Mouse (Mus musculus) forebrain, embryonic 13.5 days (tissue): ENCODE data around the gene Lrba. TPM values are rescaled to one million over a fixed set of nuclear protein-coding genes. Genes with fewer than 3 reads are reported as not detected.
A peak's percentile ranks its signal among the peaks of the same experiment; 100 is the strongest.

Experiments used
- ATAC-seq: fragments of 200-750 bp; cut with Nextera tagmentation; 2 replicates; pipeline ENCODE4 v1.8.0; 2017
- H3K27ac ChIP-seq: fragments of 300-500 bp; sonication (generic); 2 replicates; pipeline ENCODE4 v1.5.1; 2015; ENCODE audit warnings: inconsistent platforms, mild to moderate bottlenecking, moderate library complexity
- H3K27me3 ChIP-seq: fragments of 300-500 bp; sonication (generic); 2 replicates; pipeline ENCODE4 v1.6.1; 2015; ENCODE audit warnings: mild to moderate bottlenecking, inconsistent platforms
- H3K36me3 ChIP-seq: fragments of 300-500 bp; sonication (generic); 2 replicates; pipeline ENCODE4 v1.6.1; 2015; ENCODE audit warnings: mild to moderate bottlenecking, inconsistent platforms; ENCODE audit not compliant: poor library complexity, severe bottlenecking
- H3K4me1 ChIP-seq: fragments of 300-500 bp; sonication (generic); 2 replicates; pipeline ENCODE4 v1.6.1; 2015; ENCODE audit warnings: inconsistent platforms
- H3K4me2 ChIP-seq: fragments of 300-500 bp; sonication (generic); 2 replicates; pipeline ENCODE4 v1.6.1; 2015; ENCODE audit warnings: inconsistent platforms, mild to moderate bottlenecking, moderate library complexity
- H3K4me3 ChIP-seq: fragments of 300-500 bp; sonication (generic); 2 replicates; pipeline ENCODE4 v1.5.1; 2015; ENCODE audit warnings: mild to moderate bottlenecking, inconsistent platforms
- H3K9ac ChIP-seq: fragments of 300-500 bp; sonication (generic); 2 replicates; pipeline ENCODE4 v1.6.1; 2015; ENCODE audit warnings: mild to moderate bottlenecking, inconsistent platforms
- H3K9me3 ChIP-seq: fragments of 300-500 bp; sonication (generic); replicated peaks from 2 replicates; pipeline ENCODE4 v1.6.1; 2016; ENCODE audit warnings: inconsistent platforms
- WGBS: fragments of 180-500 bp; shearing (Covaris S2); methylation state at CpG from one replicate; pipeline ENCODE4 v1.1.7; 2015; 5-methylcytosine and 5-hydroxymethylcytosine counted together
- polyA plus RNA-seq: library from polyadenylated mRNA; unstranded; fragments of >200 nt; fragmentation: Nextera tagmentation; extraction: Ambion mirVana; gene quantifications from 2 replicates; pipeline ENCODE4 v1.2.1, GENCODE M21; 2015

Gene Lrba
- polyA plus RNA-seq, 1 experiment from 2014 or later, result 2.1 TPM

DNA sequence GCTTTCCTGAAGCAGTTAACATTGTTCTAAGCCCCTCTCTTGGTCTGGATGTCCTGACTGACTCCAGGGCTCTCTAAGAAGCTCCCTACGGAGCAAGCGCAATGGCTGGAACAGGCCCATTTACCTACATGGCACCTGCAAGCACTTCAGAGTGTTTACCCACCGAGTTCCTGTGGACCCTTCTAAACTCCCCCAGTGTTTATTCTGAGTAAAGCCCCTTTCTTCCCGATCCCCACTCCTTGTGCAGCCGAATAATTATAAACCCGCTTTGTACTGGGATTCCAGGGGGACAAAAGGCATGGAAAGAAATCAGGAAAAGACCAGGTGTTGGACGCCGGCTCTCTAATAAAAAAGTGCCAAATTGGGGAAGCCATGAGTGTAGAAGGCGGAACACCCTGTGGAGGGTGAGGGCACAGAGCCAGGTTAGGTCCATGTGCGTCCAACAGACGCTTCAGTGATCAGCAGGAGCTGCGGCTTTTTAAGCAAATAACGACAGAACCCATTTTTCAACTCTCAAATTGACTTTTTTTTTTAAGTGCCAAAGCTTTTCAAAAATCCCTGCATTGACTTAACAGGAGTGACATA lies 593.6 kb downstream of the Lrba start:
- WGBS, result 28% methylated on average over 13 of the region's 13 CpGs
- H3K4me1 ChIP-seq, result peaks cover 27% of the 10 kb centered on the region
- H3K4me2 ChIP-seq, result peak overlapping the region; percentile 7; the same call in 1 of the 2 replicates
- no peak overlapping the region for H3K9ac ChIP-seq
- H3K9me3 ChIP-seq, result no peaks in the 10 kb centered on the region
- H3K27ac ChIP-seq, result peak overlapping the region; percentile 31
- no peaks in the 10 kb centered on the region for H3K27me3 ChIP-seq
- peaks cover 53% of the 10 kb centered on the region for H3K36me3 ChIP-seq
- no peak overlapping the region for H3K4me3 ChIP-seq
- peak; percentile 57 for ATAC-seq

DNA sequence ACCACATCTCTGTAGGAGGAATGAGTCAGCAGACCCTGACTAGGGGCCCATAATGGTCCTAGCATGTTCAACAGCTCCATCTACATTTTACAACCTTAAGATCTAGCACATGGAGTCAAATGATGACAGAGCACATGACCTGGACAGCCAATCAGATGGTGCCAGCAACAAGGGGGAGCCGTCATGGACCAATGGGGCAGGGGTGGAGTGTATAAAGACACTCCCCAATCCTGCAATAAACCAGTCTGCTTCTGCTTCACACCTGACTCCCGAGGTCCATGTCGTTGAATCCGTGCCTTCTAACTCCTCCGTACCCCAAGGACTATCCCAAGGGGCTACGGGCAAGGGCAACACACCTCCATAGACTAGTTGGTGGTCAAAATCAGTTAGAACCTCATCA lies 594.9 kb downstream of the Lrba start:
- Histone ChIP-seq H3K27me3 (no peaks in the 10 kb centered on the region), H3K9me3 (no peaks in the 10 kb centered on the region), H3K4me2 (no peak overlapping the region), H3K36me3 (peaks cover 50% of the 10 kb centered on the region), H3K27ac (peak overlapping the region; percentile 44; the same call in 1 of the 2 replicates), H3K4me1 (peaks cover 27% of the 10 kb centered on the region), H3K4me3 (no peak overlapping the region), H3K9ac (no peak overlapping the region)
- ATAC-seq, result no peak
- WGBS, result 94% methylated on average over 6 of the region's 6 CpGs

DNA sequence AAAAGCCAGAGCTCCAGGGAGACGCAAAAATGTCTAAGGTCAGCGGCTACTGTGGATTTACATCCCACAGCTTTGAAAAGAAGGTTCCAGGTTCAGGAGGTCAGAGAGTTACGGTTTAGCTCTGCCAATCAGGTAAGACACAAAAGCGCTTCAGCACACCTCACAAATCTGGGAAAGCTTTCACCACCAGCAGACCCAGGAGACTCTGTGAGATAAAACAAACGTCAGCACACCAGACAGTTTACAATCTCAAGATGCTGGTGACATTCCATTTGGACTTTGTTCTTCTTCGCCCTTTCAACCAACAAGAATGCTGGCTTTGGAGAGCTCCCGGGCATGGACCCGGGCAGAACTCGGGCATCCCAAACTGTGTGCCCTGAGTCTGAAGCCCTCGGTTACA lies 595.9 kb downstream of the Lrba start:
- ATAC-seq, result no peak
- peaks cover 43% of the 10 kb centered on the region; the same call in 1 of the 2 replicates for H3K36me3 ChIP-seq
- no peak overlapping the region for H3K4me2 ChIP-seq
- peaks cover 27% of the 10 kb centered on the region for H3K4me1 ChIP-seq
- no peaks in the 10 kb centered on the region for H3K9me3 ChIP-seq
- H3K4me3 ChIP-seq, result no peak overlapping the region
- no peak overlapping the region for H3K27ac ChIP-seq
- WGBS, result 85% methylated on average over 10 of the region's 10 CpGs
- no peak overlapping the region for H3K9ac ChIP-seq
- H3K27me3 ChIP-seq, result no peaks in the 10 kb centered on the region

DNA sequence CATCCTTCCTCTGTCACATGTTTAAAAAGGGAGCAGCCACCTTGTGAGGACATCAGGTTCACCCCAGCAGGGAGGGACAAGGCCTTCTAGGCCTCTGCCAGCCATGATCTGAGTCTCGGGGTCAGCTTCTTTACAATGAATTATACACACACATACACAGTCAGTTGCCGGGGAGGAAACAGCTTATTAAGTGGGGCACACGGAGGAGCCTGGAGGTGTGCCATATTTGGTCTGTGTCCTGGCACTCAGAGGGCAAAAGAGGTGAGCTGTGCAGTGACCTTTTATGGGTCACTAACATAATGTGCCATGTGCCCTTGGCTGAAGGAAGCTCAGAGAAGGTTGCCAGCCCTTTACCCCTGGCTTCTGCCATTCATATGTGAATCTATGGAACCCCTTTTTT lies 596.9 kb downstream of the Lrba start:
- Histone ChIP-seq H3K4me3 (no peak overlapping the region), H3K9me3 (no peaks in the 10 kb centered on the region), H3K36me3 (peaks cover 37% of the 10 kb centered on the region; the same call in 1 of the 2 replicates), H3K9ac (no peak overlapping the region), H3K4me1 (peaks cover 27% of the 10 kb centered on the region), H3K4me2 (no peak overlapping the region), H3K27me3 (no peaks in the 10 kb centered on the region), H3K27ac (no peak overlapping the region)
- WGBS, result 63% methylated on average over 3 of the region's 3 CpGs
- no peak for ATAC-seq

DNA sequence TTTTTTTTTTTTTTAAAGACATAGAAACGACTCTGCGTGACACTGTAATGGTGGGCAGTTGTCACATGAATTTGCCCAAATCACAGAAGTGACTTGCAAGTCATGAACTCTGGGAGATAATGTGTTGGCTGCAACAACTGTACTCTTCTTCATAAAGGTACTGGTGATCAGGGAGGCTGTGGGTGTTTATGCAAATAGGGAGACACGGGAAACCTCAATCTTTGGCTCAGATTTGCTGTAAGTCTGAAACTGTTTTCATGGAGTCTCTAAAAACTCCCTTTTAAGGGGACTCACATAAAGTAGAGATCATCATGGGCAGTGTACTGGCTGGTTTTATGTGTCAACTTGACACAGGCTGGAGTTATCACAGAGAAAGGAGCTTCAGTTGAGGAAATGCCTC lies 603.0 kb downstream of the Lrba start:
- Histone ChIP-seq H3K27ac (no peak overlapping the region), H3K9ac (no peak overlapping the region), H3K27me3 (0 out of 2 replicates have a peak, but pooled peaks cover 5% of the 10 kb centered on the region), H3K9me3 (no peaks in the 10 kb centered on the region), H3K4me2 (no peak overlapping the region), H3K4me1 (peaks cover 25% of the 10 kb centered on the region), H3K36me3 (peaks cover 23% of the 10 kb centered on the region), H3K4me3 (no peak overlapping the region)
- 92% methylated on average over 3 of the region's 3 CpGs for WGBS
- ATAC-seq, result no peak

DNA sequence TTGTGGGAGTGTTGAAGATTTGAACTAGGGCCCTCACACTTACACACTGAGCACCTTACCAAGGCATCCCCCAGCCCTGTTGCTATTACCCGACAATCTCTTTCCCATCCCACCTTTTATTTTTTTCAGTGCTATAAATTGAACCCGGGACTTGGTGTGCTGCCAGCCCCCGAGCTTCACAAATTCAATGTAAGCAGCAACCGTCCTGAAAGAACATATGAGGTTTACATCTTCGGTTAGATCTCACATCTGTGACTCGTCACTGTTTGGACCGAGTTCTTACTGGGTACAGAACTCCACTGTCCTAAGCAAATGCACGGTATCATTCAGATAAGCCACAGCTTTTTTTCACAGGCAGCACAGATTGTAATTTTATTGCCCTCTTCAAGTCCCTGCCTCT lies 607.6 kb downstream of the Lrba start:
- Histone ChIP-seq H3K36me3 (peaks cover 18% of the 10 kb centered on the region), H3K9me3 (no peaks in the 10 kb centered on the region), H3K4me1 (peaks cover 52% of the 10 kb centered on the region), H3K4me3 (no peak overlapping the region), H3K4me2 (peak overlapping the region; percentile 35), H3K27ac (peak overlapping the region; percentile 76), H3K9ac (no peak overlapping the region), H3K27me3 (0 out of 2 replicates have a peak, but pooled peaks cover 5% of the 10 kb centered on the region)
- WGBS, result 47% methylated on average over 8 of the region's 8 CpGs
- 0 out of 2 replicates have a peak, but pooled peaks have one; percentile 22 for ATAC-seq

Other genes with a start within 250 kb of the Lrba start
- not detected in 2 replicates for gene Prss48, start 222.2 kb upstream of the Lrba start, polyA plus RNA-seq
- 840 and 952 TPM in 2 replicates for gene Rps3a1, start 82.0 kb upstream of the Lrba start, polyA plus RNA-seq